Mouse (Mus musculus) midbrain, postnatal 0 days (tissue): Measurements from ENCODE around the gene Lin7b. TPM values are rescaled to one million over a fixed set of nuclear protein-coding genes. Genes with fewer than 3 reads are reported as not detected.

Experiments
- ATAC-seq: fragments of 200-750 bp; cut with Nextera tagmentation; 2 replicates; pipeline ENCODE4 v1.8.0; 2017; ENCODE audit warnings: moderate number of reproducible peaks, mild to moderate bottlenecking, moderate TSS enrichment, moderate library complexity; ENCODE audit not compliant: low FRiP score
- DNase-seq: peaks from one replicate; pipeline ENCODE4 v3.0.0-alpha.2; 2015; ENCODE audit warnings: low spot score
- H3K27ac ChIP-seq: fragments of 300-500 bp; sonication (generic); 2 replicates; pipeline ENCODE4 v1.5.1; 2014; ENCODE audit warnings: low read depth, mild to moderate bottlenecking, low read length, mixed read lengths
- H3K27me3 ChIP-seq: fragments of 300-500 bp; sonication (generic); 2 replicates; pipeline ENCODE4 v1.6.1; 2014; ENCODE audit warnings: low read length, control low read depth, mixed read lengths; ENCODE audit not compliant: insufficient read depth
- H3K36me3 ChIP-seq: fragments of 300-500 bp; sonication (generic); 2 replicates; pipeline ENCODE4 v1.6.1; 2014; ENCODE audit warnings: low read length, control low read depth, mixed read lengths; ENCODE audit not compliant: insufficient read depth
- H3K4me1 ChIP-seq: fragments of 300-500 bp; sonication (generic); 2 replicates; pipeline ENCODE4 v1.6.1; 2014; ENCODE audit warnings: mild to moderate bottlenecking, control low read depth, antibody characterized with exemption, low read length, mixed read lengths; ENCODE audit not compliant: insufficient read depth
- H3K4me2 ChIP-seq: fragments of 300-500 bp; sonication (generic); 2 replicates; pipeline ENCODE4 v1.6.1; 2014; ENCODE audit warnings: low read depth, mild to moderate bottlenecking, low read length, mixed read lengths; ENCODE audit not compliant: poor library complexity, severe bottlenecking
- H3K4me3 ChIP-seq: fragments of 300-500 bp; sonication (generic); 2 replicates; pipeline ENCODE4 v1.5.1; 2014; ENCODE audit warnings: low read depth, mild to moderate bottlenecking, low read length, moderate library complexity
- H3K9ac ChIP-seq: fragments of 300-500 bp; sonication (generic); replicated peaks from 2 replicates; pipeline ENCODE4 v1.6.1; 2014; ENCODE audit warnings: mild to moderate bottlenecking, low read length, moderate library complexity, mixed read lengths; ENCODE audit not compliant: poor library complexity, severe bottlenecking
- H3K9me3 ChIP-seq: fragments of 300-500 bp; sonication (generic); 2 replicates; pipeline ENCODE4 v1.6.1; 2016; ENCODE audit warnings: low read length, control low read depth
- CTCF ChIP-seq: IDR thresholded peaks from 2 replicates; pipeline ENCODE4 v1.5.1; 2016; ENCODE audit warnings: antibody characterized with exemption, mild to moderate bottlenecking
- WGBS: fragments of 180-500 bp; shearing (Covaris S2); extraction: QIAGEN DNeasy Blood & Tissue Kit; methylation state at CpG from one replicate; pipeline ENCODE4 v1.1.7; 2014; 5-methylcytosine and 5-hydroxymethylcytosine counted together
- polyA plus RNA-seq: library from polyadenylated mRNA; unstranded; fragments of >200 nt; fragmentation: Nextera tagmentation; extraction: Ambion mirVana; gene quantifications from 2 replicates; pipeline ENCODE4 v1.2.1, GENCODE M21; 2015
- total RNA-seq: library from RNA; depleted of rRNA; stranded (reverse); fragments of >200 nt; gene quantifications from 2 replicates; pipeline ENCODE4 v1.2.3, GENCODE M21; 2014

Lin7b gene
- total and polyA plus RNA-seq, 2 experiments from 2014 or later, result 59.9 to 68.6 TPM

DNA sequence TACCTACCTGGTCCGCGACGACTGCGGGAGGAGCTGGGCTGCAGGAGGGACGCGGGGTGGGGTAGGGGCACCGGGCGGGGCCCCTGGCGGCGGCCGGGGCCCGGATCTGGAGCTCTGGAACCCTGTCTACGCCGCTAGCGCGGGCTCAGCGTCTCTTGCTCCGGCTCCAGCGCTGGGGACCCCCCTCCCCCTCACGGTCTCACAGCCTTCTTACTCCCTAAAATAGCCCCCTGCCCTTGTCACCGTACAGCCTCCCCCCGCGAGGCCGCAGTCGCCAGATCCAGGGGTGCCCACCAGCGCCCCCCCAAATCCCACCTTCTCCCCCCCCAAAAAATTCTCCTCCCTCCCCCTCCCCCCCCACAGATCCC lies 3.7 kb downstream of the Lin7b start, which contains the start of gene Ppfia3:
Gene Ppfia3 (minus strand): TSS at position 368 of the 368 bp plus-strand sequence.
- Histone ChIP-seq H3K9ac (peak within 1 kb of the TSS; percentile 95), H3K36me3 (no peaks in the 10 kb centered on the region; the same call in 1 of the 2 replicates), H3K27me3 (no peaks in the 10 kb centered on the region), H3K27ac (peak within 1 kb of the TSS; percentile 90), H3K4me3 (peak within 1 kb of the TSS; percentile 86), H3K4me1 (peaks cover 36% of the 10 kb centered on the region; the same call in 1 of the 2 replicates), H3K4me2 (peak within 1 kb of the TSS; percentile 80), H3K9me3 (no peaks in the 10 kb centered on the region)
- ATAC-seq (peak; percentile 36), DNase-seq (no peak)
- WGBS, result 0% methylated on average over 16 of the region's 26 CpGs
- no peak for TF ChIP-seq CTCF

DNA sequence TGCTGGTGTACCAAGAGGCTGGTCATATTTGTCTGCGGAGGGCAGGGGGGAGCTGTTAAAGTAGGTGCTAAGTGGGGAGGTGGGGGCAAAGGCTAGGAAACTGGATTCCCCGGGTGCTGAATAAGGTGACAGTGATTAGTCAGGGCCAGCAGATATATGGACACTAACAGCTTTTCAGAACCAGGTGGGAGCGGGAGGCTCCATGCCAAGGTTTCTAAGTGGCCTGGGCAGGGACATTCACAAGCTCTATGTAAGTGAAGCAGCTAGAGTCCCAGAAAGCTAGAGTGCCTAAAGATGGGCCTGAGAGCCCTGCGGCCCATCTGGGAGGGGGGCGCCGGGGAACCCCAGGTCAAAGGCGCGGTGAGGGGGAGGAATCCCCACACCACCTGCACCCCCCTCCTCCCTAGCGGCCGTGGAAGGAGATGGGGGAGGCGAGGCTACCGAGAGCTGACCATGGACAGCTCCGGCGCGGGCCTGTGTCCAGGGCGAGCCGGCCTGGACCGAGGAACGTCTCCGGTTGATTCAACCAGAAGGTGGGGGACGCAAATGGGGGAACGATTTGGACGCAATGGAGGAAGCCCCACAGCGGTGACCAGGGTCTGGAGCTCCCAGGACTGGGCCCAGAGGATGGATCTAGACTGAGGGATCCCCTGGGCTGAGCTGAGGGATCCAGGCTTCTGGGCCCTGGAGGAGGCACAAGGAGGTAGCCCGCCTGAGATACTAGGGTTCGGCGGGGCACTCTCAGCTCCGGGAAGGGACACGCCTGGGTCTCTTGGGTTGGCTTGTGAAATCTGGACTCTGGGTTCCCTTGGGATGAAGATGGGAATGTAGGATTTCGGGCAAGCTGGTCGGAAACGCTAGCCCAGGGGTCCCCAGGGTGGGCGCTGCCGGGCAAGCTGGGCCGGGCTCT lies 4.4 kb downstream of the Lin7b start:
- no peaks in the 10 kb centered on the region for H3K36me3 ChIP-seq
- H3K9ac ChIP-seq, result peak overlapping the region; percentile 95
- H3K9me3 ChIP-seq, result no peaks in the 10 kb centered on the region
- ATAC-seq (no peak), DNase-seq (peak; percentile 23)
- peak overlapping the region; percentile 77 for H3K27ac ChIP-seq
- no peak for TF ChIP-seq CTCF
- peak overlapping the region; percentile 86 for H3K4me3 ChIP-seq
- 4% methylated on average over 34 of the region's 35 CpGs for WGBS
- H3K27me3 ChIP-seq, result no peaks in the 10 kb centered on the region
- peaks cover 36% of the 10 kb centered on the region; the same call in 1 of the 2 replicates for H3K4me1 ChIP-seq
- peak overlapping the region; percentile 80 for H3K4me2 ChIP-seq

DNA sequence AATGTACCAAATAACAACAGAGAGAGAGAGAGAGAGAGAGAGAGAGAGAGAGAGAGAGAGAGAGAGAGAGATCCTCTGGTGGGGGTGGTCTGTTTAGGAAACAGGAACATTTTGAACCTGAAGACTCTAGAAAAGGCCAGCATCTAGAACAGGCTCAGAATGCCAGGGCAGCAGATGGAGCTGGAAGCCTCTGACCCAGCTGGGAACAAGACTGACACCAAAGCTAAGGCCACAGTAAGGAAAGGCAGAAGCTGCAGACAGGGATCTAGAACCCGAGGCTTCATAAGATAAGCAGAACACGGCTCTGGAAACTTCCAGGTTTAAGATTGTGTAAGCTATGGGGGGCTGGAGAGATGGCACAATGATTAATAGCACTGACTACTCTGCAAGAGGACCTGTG lies 6.4 kb downstream of the Lin7b start:
- 97% methylated on average over 2 of the region's 2 CpGs for WGBS
- Histone ChIP-seq H3K27ac (no peak overlapping the region), H3K4me1 (peaks cover 30% of the 10 kb centered on the region; the same call in 1 of the 2 replicates), H3K9me3 (no peaks in the 10 kb centered on the region), H3K36me3 (no peaks in the 10 kb centered on the region), H3K4me2 (no peak overlapping the region), H3K27me3 (no peaks in the 10 kb centered on the region), H3K4me3 (no peak overlapping the region), H3K9ac (no peak overlapping the region)
- TF ChIP-seq CTCF, result no peak
- DNase-seq, result no peak
- no peak for ATAC-seq

DNA sequence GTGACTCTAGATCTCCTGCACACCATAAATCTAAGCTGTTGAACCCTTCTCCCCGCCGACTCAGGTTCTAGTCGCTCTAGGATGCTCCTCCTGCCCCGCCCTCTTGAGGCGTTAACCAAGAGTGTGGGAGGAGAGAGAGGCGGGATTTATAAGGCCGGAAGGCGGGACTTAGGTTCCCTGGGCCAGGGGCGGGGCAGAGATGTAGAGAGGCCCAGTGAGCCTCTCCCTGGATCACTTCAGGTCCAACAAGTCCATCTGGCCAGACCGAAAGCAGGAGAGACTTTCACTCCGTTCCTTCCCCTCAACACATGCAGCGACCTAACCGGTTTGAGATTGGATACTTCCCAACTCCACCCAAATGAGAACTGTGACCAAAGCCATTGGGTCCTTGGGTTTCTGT lies 7.6 kb downstream of the Lin7b start:
- no peaks in the 10 kb centered on the region for H3K9me3 ChIP-seq
- no peak overlapping the region for H3K27ac ChIP-seq
- H3K9ac ChIP-seq, result no peak overlapping the region
- H3K4me2 ChIP-seq, result no peak overlapping the region
- peak; percentile 58 for DNase-seq
- WGBS, result 10% methylated on average over 13 of the region's 13 CpGs
- 0 out of 2 replicates have a peak, but pooled peaks cover 7% of the 10 kb centered on the region for H3K36me3 ChIP-seq
- TF ChIP-seq CTCF, result no peak
- H3K4me1 ChIP-seq, result peaks cover 22% of the 10 kb centered on the region; the same call in 1 of the 2 replicates
- no peaks in the 10 kb centered on the region for H3K27me3 ChIP-seq
- ATAC-seq, result no peak
- H3K4me3 ChIP-seq, result no peak overlapping the region

DNA sequence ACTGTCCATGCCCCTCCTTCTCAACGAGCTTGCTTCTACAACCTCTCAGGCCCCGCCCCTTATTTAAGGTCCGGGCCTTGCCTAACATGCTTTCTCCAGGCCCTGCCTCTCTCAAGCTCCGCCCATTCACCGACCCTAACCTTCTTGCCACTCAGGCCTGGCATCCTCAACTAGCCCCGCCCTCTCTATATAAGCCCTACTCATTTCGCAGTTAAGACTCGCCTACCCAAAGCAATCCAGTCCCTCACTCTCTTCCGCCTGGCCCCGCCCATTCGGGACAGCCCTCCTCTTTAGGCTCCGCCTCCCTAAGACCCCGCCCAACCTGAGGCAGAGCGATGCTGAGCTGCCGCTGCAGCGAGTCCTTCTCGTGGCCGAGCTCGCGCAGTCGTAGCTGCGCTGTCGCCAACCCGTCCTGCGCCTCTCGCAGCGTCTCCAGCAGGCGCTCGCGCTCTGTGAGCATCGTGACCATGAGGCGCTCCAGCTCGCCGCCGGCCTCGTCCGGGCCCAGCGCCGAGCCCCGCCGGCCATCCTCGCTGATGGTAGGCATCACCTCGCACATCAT lies 9.1 kb downstream of the Lin7b start:
- H3K9ac ChIP-seq, result peak overlapping the region; percentile 65
- peak; percentile 93 for DNase-seq
- no peaks in the 10 kb centered on the region for H3K27me3 ChIP-seq
- peak overlapping the region; percentile 47 for H3K27ac ChIP-seq
- H3K36me3 ChIP-seq, result peaks cover 15% of the 10 kb centered on the region
- H3K4me3 ChIP-seq, result peak overlapping the region; percentile 41
- no peaks in the 10 kb centered on the region for H3K9me3 ChIP-seq
- ATAC-seq, result peak; percentile 86
- H3K4me1 ChIP-seq, result peaks cover 21% of the 10 kb centered on the region; the same call in 1 of the 2 replicates
- WGBS, result under 1% methylated on average over 43 of the region's 43 CpGs
- peak overlapping the region; percentile 78 for H3K4me2 ChIP-seq
- no peak for TF ChIP-seq CTCF
